Mouse (Mus musculus): ENCODE measurements around the gene Klf13.

- TF ChIP-seq CTCF (IDR thresholded peaks at IDR 0.05; ENCODE audit: low read depth, low read length): no peak
- TF ChIP-seq POLR2A (IDR thresholded peaks at IDR 0.05; ENCODE audit: borderline replicate concordance, low read depth, low read length): no peak
Measured at GRCm38 (mm10) chr7:63934530-63934929, 4.2 kb downstream of the Klf13 start.
